Mouse (Mus musculus): ENCODE measurements around the gene Lrp3.

- TF ChIP-seq TAL1 (IDR thresholded peaks at IDR 0.05; ENCODE audit: low read length) (no peak), GATA1 (IDR thresholded peaks at IDR 0.05; ENCODE audit: low read length) (no peak)
These were observed 18.3 kb downstream of the Lrp3 start for GRCm38 (mm10) chr7:35197022-35197421.

Measured in erythroblast, embryonic 14.5 days (primary cell).